Mouse (Mus musculus): ENCODE measurements around the gene Abhd17a. TPM values are rescaled to one million over a fixed set of nuclear protein-coding genes. Genes with fewer than 3 reads are reported as not detected.

The Abhd17a gene
- polyA plus RNA-seq, 1 experiment from 2014 or later, result 92.5 TPM

GRCm38 (mm10) chr10:80584642-80585552, 5.2 kb downstream of the Abhd17a start:
- DNase-seq (ENCODE audit: low spot score), result no peak
- H3K4me2 ChIP-seq (replicated peaks; ENCODE audit: low read depth), result peak overlapping the region; percentile 17; the same call in 1 of the 2 replicates
- H3K27ac ChIP-seq (replicated peaks), result peak overlapping the region; percentile 30; the same call in 1 of the 2 replicates
- peak overlapping the region; percentile 23; the same call in 1 of the 2 replicates for H3K9ac ChIP-seq (ENCODE audit: low read length)
- no peak overlapping the region for H3K4me3 ChIP-seq (ENCODE audit: low read depth, low read length)
- no peaks in the 10 kb centered on the region for H3K27me3 ChIP-seq (ENCODE audit: control insufficient read depth, insufficient read depth, low read length)
- peaks cover 6% of the 10 kb centered on the region; the same call in 1 of the 2 replicates for H3K4me1 ChIP-seq (replicated peaks; ENCODE audit: control insufficient read depth, insufficient read depth)
- no peak for TF ChIP-seq EP300 (optimal IDR thresholded peaks at IDR 0.05)
- no peak for TF ChIP-seq CTCF (IDR thresholded peaks at IDR 0.05; ENCODE audit: low read depth)
- no peak for ATAC-seq (ENCODE audit: low FRiP score, low TSS enrichment)
- H3K36me3 ChIP-seq (ENCODE audit: control insufficient read depth, insufficient read depth, low read length), result peaks cover 19% of the 10 kb centered on the region
- 75% methylated on average over 12 of the region's 12 CpGs for whole genome bisulfite sequencing
- no peaks in the 10 kb centered on the region for H3K9me3 ChIP-seq (ENCODE audit: control insufficient read depth, low read length)

GRCm38 (mm10) chr10:80584045-80584488, 6.1 kb downstream of the Abhd17a start:
- H3K27me3 ChIP-seq (ENCODE audit: control insufficient read depth, insufficient read depth, low read length), result no peaks in the 10 kb centered on the region
- ATAC-seq (ENCODE audit: low FRiP score, low TSS enrichment) (0 out of 2 replicates have a peak, but pooled peaks have one; percentile 2), DNase-seq (ENCODE audit: low spot score) (no peak)
- peaks cover 2% of the 10 kb centered on the region; the same call in 1 of the 2 replicates for H3K4me1 ChIP-seq (replicated peaks; ENCODE audit: control insufficient read depth, insufficient read depth)
- no peaks in the 10 kb centered on the region for H3K9me3 ChIP-seq (ENCODE audit: control insufficient read depth, low read length)
- no peak overlapping the region for H3K4me3 ChIP-seq (ENCODE audit: low read depth, low read length)
- no peak overlapping the region for H3K9ac ChIP-seq (ENCODE audit: low read length)
- WGBS, result 46% methylated on average over 12 of the region's 12 CpGs
- H3K4me2 ChIP-seq (replicated peaks; ENCODE audit: low read depth), result no peak overlapping the region
- H3K27ac ChIP-seq (replicated peaks), result peak overlapping the region; percentile 30; the same call in 1 of the 2 replicates
- TF ChIP-seq CTCF (IDR thresholded peaks at IDR 0.05; ENCODE audit: low read depth), result no peak
- H3K36me3 ChIP-seq (ENCODE audit: control insufficient read depth, insufficient read depth, low read length), result peaks cover 19% of the 10 kb centered on the region

GRCm38 (mm10) chr10:80583047-80583446, 7.1 kb downstream of the Abhd17a start:
- H3K36me3 ChIP-seq (ENCODE audit: control insufficient read depth, insufficient read depth, low read length), result peaks cover 19% of the 10 kb centered on the region
- H3K4me3 ChIP-seq (ENCODE audit: low read depth, low read length), result no peak overlapping the region
- H3K9ac ChIP-seq (ENCODE audit: low read length), result no peak overlapping the region
- TF ChIP-seq EP300 (optimal IDR thresholded peaks at IDR 0.05), result no peak
- TF ChIP-seq CTCF (IDR thresholded peaks at IDR 0.05; ENCODE audit: low read depth), result no peak
- no peak overlapping the region for H3K4me2 ChIP-seq (replicated peaks; ENCODE audit: low read depth)
- no peaks in the 10 kb centered on the region for H3K27me3 ChIP-seq (ENCODE audit: control insufficient read depth, insufficient read depth, low read length)
- DNase-seq (ENCODE audit: low spot score) (no peak), ATAC-seq (ENCODE audit: low FRiP score, low TSS enrichment) (no peak)
- no peaks in the 10 kb centered on the region for H3K9me3 ChIP-seq (ENCODE audit: control insufficient read depth, low read length)
- 87% methylated on average over 5 of the region's 5 CpGs for WGBS
- no peaks in the 10 kb centered on the region for H3K4me1 ChIP-seq (replicated peaks; ENCODE audit: control insufficient read depth, insufficient read depth)
- H3K27ac ChIP-seq (replicated peaks), result no peak overlapping the region

- DNase-seq (ENCODE audit: low spot score) (peak; percentile 79), ATAC-seq (ENCODE audit: low FRiP score, low TSS enrichment) (no peak)
- TF ChIP-seq EP300 (optimal IDR thresholded peaks at IDR 0.05), result no peak
- peak; percentile 81 for TF ChIP-seq CTCF (IDR thresholded peaks at IDR 0.05; ENCODE audit: low read depth)
- peak overlapping the region; percentile 92 for H3K4me2 ChIP-seq (replicated peaks; ENCODE audit: low read depth)
- 0 out of 2 replicates have a peak overlapping the region, but pooled peaks have one; percentile 75 for H3K4me3 ChIP-seq (ENCODE audit: low read depth, low read length)
- no peaks in the 10 kb centered on the region for H3K9me3 ChIP-seq (ENCODE audit: control insufficient read depth, low read length)
- H3K27me3 ChIP-seq (ENCODE audit: control insufficient read depth, insufficient read depth, low read length), result no peaks in the 10 kb centered on the region
- WGBS, result 6% methylated on average over 8 of the region's 8 CpGs
- peak overlapping the region; percentile 88; the same call in 1 of the 2 replicates for H3K27ac ChIP-seq (replicated peaks)
- H3K36me3 ChIP-seq (ENCODE audit: control insufficient read depth, insufficient read depth, low read length), result 0 out of 2 replicates have a peak, but pooled peaks cover 7% of the 10 kb centered on the region
- peak overlapping the region; percentile 52; the same call in 1 of the 2 replicates for H3K9ac ChIP-seq (ENCODE audit: low read length)
- peaks cover 7% of the 10 kb centered on the region for H3K4me1 ChIP-seq (replicated peaks; ENCODE audit: control insufficient read depth, insufficient read depth)
Measured at GRCm38 (mm10) chr10:80578911-80579310, 11.2 kb downstream of the Abhd17a start.

- WGBS, result under 1% methylated on average over 29 of the region's 29 CpGs
- peak; percentile 94 for TF ChIP-seq CTCF (IDR thresholded peaks at IDR 0.05; ENCODE audit: low read depth)
- TF ChIP-seq EP300 (optimal IDR thresholded peaks at IDR 0.05), result no peak
- DNase-seq (ENCODE audit: low spot score) (peak; percentile 90), ATAC-seq (ENCODE audit: low FRiP score, low TSS enrichment) (peak; percentile 54)
- peak overlapping the region; percentile 52 for H3K9ac ChIP-seq (ENCODE audit: low read length)
- H3K36me3 ChIP-seq (ENCODE audit: control insufficient read depth, insufficient read depth, low read length), result 0 out of 2 replicates have a peak, but pooled peaks cover under 1% of the 10 kb centered on the region
- peak overlapping the region; percentile 75 for H3K4me3 ChIP-seq (ENCODE audit: low read depth, low read length)
- H3K4me2 ChIP-seq (replicated peaks; ENCODE audit: low read depth), result peak overlapping the region; percentile 92
- no peaks in the 10 kb centered on the region for H3K9me3 ChIP-seq (ENCODE audit: control insufficient read depth, low read length)
- peak overlapping the region; percentile 88 for H3K27ac ChIP-seq (replicated peaks)
- peaks cover 7% of the 10 kb centered on the region for H3K4me1 ChIP-seq (replicated peaks; ENCODE audit: control insufficient read depth, insufficient read depth)
- H3K27me3 ChIP-seq (ENCODE audit: control insufficient read depth, insufficient read depth, low read length), result no peaks in the 10 kb centered on the region
Measured at GRCm38 (mm10) chr10:80578131-80578750, 11.9 kb downstream of the Abhd17a start.

All from stomach, postnatal 0 days (tissue).